Mouse (Mus musculus) kidney, adult 9 months (tissue): ENCODE data around the gene Abhd17c.
A peak's percentile ranks its signal among the peaks of the same experiment; 100 is the strongest.
"Not testable (repeated sequence)": the region's sequence is repeated elsewhere in the genome, so short reads cannot be mapped to it uniquely, and the experiment has no call there.

Experiments
- DNase-seq: peaks from one replicate; pipeline ENCODE4 v3.0.0; 2022

The Abhd17c gene

GRCm38 (mm10) chr7:84152374-84152773 is 681 bp upstream of the Abhd17c start:
- no peak for DNase-seq

DNA sequence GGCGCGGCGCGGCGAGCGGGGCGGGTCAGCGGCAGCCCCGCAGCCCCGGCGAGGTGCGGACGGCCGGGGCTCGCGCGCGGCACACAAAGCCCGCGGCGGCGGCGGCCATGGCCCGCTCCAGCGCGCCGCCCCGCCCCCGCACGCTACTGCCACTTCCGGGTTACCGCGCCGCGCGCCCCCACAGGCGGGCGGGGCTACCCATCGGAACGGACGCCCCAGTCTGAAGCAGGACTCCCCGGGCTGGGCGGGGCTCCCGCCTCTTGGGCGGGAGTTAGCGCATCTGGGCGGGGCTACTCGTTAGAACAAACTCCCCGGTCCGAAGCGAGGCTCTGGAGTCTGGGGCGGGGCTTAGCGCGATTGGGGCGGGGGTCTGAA is 254 bp upstream of the Abhd17c start:
- DNase-seq: peak; percentile 97

DNA sequence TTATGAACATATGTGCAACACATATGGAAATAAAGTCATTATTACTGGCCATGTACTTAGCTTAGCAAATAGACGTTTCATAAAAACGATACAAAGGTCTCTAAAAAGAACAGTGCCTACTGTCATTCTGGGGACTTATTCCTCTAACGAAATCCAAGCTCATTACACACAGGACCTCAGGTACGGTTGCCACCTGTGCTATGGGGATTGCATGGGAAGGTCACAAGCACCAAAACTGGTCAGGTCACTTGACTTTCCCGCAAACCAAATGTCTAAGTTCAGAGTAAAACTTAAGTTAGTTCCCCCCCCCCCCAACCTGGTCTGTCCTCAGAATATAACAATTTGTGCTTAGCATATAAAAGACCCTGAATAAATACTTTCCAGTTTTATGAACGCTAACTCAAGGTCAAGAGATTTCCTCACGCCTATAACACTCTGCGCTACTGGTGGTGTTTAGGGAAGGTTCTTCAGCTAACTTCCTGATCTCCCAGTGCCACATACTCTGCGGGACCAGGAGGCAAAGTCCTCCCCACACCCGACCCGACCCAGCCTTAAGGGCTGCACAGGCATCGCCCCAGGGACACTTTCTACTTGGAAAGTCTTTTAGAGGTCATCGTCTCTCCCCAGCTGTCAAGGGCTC is 1.2 kb downstream of the Abhd17c start:
- DNase-seq: peak; percentile 79

- peak; percentile 38 for DNase-seq
These were observed 1.9 kb downstream of the Abhd17c start for GRCm38 (mm10) chr7:84149821-84150220.

DNA sequence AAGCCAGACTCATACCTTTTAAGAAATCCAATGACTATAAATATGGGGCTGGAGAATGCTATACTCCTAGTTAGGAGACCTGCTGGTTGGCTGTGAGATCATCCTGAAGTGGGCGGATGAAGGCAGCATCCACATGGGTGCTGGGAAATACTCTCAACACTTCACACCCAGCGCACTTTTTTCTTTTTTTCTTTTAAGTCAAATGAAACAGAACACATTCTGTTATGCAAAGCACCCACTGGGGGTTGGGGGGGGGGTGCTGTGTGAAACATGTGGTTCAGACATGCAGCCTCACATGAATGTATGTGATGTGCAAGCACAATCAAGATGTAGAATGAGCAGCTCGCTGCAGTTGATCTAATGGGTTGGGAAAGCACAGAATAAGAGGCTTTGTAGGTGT is 2.8 kb downstream of the Abhd17c start:
- no peak for DNase-seq

DNA sequence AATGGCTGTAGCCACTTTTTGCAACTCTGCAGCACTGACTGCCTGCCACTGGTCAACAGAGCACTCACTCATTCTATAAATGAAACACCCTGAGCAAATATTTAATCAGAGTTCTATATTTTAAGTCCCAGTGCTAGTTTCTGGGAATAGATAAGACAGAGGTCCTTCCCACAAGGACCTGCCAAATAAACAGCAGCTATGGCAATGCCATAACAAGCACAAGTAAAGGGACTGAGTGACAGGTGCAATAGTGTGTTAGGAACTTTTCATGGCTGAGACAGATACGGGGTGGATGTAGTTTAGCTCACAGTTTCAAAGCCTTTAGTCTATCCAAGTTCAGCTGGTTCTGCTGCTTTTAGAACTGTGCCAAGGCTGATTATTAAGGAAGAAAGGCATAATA is 3.9 kb downstream of the Abhd17c start:
- DNase-seq: no peak

DNA sequence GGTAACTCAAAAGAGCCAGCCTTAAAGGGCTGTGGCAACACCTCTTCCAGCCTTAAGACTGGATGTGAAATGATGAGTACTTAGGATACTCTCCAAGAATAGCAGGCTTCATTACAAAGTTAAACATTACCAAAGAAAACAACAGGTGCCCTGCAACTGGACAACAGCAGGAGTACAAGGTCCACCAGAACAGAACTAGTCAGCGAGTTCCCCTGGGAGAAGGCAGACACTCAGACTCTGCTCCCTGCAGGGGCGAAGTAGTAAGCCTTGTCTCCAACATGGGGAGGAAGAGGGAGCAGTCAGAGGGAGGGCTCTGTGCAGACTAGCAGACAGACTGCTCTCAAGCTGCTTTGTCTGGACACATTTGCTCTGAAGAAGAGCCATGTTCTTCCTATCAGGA is 6.1 kb downstream of the Abhd17c start:
- peak; percentile 95 for DNase-seq

DNA sequence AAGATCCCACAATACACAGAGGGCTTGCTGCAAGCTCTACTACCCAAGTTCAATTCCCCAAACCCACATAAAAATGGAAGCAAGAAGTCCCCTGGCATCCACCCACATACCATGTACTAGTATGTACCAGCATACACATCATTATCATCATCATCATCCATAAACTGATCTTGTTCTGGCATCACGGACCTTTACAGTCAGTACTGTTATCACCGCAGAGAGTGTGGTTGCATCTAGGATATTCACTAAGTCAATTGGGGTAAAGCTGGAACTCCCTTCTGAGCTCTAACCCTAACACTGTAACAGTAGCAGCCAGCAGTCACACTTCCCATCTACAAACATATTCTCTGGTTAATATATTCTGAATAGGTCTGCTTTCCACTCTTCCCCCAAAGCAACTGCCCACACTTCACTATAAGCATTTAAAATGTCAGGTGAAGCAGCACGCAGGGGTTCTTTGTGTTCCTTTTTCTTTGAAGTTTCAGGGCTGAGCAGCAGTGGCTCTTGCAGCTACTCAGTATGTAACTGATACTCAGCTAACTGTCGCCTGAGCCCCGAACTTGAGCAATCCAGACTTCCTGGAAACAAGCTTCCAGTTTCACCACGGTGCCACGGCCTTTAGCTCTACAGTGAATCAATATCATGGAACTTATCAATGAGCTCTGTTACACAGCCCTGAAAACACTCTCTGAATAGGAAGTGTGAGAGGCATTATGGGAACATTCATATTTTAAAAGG is 8.8 kb downstream of the Abhd17c start:
- DNase-seq: no peak

DNA sequence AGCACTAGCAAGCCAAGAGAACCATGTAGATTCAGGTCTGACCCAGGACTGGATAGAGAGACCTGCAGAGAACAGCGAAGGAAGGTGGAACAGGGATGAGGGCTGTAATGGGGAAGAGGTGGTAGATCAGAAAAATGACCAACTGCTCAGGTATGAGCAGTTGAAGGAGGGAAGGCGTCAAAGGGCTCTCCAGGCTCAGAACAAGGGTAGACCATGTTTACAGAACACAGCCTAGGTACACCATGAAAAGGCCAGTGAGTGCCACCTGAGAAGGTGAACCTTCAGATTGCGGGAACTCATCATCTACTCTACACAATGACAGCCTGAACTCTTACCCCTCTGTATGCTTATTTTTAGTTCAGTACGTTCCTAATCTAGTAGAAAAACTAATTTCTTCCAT is 9.5 kb downstream of the Abhd17c start:
- no peak for DNase-seq

- no peak for DNase-seq
These were observed 12.1 kb downstream of the Abhd17c start for GRCm38 (mm10) chr7:84139566-84139965.

DNA sequence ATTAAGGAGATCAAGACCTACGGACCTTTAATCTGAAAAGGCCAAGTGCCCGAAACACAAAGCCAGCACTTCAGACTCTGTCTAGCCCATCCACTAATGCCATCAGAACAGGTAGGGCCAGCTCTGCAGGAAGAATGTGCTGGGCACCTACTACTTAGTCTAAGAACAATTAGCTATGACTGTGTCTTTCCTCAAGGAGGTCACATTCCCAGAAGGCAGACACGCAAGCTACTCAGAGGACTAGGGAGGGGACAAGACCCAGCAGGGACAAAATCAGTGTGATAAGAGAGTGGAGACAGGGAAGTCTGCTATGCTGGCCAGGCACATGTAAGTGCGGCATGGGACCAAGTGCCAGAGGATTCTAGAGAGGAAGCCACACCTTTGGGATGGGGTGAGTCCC is 13.0 kb downstream of the Abhd17c start:
- peak; percentile 30 for DNase-seq

DNA sequence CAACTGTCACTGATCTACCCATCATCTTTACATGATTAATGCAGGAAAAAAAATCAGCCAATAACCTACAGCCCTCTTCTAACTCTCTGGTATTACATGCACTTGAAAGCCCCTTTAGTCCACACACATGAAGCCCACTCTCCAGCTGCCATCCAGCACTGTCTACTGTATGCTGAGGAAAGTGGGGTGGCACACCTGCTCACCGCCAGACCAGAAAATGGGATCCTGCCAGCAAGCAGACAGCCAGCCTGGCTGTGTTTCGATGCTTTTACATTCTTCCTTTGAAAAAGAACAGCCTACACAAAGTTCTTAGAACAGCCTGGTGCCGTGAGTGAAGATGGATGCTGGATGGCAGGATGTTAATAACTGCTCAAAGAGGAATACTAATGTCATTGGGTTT is 13.9 kb downstream of the Abhd17c start:
- DNase-seq: no peak

DNA sequence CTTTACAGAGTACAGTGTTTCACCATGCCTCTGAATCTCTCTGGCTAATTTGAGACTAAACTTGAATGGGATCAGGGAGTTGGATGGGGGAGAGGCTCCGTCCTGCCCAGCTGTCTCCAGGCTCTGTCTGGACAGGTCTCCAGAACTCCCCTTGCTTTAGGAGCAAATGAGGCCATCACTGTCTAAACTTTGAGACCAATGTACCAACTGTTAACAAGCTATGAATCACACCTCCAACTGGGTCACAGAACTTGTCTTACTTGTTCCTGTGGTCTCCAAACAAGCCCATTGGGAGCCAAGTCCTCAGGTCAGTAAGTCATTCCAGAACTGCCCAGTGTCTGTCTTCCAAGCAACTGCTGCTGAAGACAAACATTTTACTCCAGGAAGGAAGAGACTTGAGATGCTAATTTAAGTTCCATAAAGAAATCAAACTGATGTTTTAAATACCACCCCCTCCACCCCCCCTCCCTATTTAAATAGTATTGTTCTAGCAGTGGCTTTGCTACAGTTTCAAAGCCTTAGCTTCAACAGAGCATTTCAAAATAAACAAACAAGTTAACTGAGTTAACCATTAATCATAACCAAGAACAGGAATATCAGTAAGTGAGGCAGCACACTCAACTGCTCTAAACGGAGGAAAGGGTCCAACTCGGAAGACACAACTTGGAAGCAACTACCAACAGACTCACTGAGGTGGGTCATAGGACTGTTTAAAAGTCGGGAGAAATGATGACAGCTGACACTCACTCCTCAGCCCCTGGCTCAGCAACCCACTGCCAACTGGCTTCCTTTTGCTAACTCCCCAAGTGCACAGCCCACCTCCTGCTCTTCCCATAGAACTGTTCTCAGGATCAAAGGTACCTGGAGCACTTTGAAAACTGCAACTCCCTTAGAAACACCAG is 15.6 kb downstream of the Abhd17c start:
- peak; percentile 84 for DNase-seq

DNA sequence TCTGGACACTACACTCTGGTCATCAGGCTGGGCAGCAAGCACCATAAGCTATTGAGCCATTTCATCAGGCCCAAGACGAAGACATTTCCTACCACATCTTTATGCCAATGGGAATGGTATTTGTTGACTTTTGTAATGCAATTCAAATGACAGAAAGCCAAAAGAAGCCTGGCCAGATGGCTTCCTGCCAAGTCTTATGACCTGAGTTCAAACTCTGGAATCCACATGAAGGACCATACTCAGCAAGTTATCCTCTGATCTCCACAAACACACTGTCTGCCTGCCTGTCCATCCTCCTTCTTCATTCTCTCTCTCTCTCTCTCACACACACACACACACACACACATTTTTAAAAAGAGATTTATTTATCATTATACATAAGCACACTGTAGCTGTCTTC is 19.0 kb downstream of the Abhd17c start:
- peak; percentile 97 for DNase-seq

GRCm38 (mm10) chr7:84131736-84132135 is 20.0 kb downstream of the Abhd17c start:
- peak; percentile 70 for DNase-seq

DNA sequence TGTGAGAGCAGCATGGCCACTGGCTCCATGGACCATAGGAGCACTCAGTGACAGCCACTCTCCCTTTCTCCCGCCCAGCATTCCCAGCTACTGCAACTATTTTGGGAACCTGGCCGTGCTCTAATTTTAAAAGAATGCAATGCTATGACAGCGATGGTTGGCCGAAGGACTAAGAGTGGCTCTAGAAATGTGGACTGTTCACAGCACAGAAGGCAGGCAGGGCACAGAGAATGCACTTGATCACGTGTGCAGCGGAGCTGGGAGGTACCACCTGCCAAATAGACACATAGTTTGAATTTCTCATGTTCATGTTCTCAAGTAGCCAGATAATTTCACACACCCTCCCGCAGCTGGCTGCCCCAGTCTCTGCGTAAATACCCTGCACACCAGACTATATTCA is 23.0 kb downstream of the Abhd17c start:
- peak; percentile 74 for DNase-seq

GRCm38 (mm10) chr7:84125730-84126129 is 26.0 kb downstream of the Abhd17c start:
- DNase-seq: no peak

DNA sequence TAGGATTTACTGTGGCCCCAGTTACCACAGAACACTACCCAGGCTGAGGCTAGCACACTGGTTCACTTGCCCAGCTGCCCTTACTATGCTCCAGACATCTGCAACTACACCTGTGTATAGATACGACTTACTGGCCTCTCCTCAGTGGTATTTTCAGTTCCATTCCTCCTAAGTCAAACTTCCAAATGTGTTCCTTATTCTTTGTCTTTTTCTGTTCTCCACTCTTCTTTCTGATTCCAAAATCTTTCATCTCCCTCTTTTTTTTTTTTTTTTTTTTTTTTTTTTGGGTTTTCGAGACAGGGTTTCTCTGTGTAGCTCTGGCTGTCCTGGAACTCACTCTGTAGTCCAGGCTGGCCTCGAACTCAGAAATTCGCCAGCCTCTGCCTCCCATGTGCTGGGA is 28.0 kb downstream of the Abhd17c start:
- not testable (repeated sequence) for DNase-seq

DNA sequence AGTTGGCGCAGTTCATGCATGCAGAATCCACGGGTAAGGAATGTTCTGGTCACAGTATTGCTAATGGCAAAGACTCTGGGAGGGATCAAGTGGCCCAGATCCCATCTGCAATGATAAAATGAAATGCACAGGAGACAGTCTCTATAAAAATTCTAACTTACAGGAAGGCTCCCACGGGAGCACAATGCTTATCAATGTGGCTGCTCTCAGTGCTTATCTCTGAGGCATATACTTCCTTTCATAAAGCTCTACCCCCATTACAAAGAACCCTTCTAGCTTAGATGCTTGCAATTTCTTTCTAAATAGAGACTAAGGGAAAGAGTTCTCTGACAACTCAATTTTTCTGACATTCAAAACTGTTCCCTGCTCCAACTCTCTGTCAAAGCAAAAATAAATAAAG is 29.9 kb downstream of the Abhd17c start:
- DNase-seq: no peak

DNA sequence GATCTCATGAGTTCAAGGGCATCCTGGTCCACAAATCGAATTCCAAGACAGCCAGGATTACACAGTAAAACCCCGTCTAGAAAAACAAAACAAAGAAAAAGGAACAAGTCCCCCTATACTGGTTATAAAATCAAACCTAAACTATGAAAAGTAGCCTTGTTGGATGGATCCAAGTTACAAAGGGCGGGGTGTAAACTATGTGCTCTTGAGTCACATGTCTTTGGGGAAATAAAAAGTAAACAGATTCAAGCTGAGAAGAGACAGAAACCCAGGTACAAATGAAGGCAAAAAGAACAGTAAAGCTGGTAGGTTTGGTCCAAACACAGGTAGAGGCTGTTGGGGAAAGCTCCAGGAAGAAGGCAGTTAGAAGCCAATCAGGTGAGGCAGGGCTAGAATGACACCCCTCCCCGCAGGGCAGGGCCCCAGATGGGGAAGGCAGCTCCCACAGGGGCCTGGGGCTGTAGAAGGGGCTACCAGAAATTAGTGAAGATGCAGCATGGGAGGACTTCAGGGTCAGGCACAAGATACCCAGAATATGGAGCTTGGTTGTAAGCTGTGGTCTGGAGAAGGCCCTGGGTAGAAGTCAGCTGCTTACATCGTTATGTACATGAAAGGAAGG is 31.4 kb downstream of the Abhd17c start:
- no peak for DNase-seq

DNA sequence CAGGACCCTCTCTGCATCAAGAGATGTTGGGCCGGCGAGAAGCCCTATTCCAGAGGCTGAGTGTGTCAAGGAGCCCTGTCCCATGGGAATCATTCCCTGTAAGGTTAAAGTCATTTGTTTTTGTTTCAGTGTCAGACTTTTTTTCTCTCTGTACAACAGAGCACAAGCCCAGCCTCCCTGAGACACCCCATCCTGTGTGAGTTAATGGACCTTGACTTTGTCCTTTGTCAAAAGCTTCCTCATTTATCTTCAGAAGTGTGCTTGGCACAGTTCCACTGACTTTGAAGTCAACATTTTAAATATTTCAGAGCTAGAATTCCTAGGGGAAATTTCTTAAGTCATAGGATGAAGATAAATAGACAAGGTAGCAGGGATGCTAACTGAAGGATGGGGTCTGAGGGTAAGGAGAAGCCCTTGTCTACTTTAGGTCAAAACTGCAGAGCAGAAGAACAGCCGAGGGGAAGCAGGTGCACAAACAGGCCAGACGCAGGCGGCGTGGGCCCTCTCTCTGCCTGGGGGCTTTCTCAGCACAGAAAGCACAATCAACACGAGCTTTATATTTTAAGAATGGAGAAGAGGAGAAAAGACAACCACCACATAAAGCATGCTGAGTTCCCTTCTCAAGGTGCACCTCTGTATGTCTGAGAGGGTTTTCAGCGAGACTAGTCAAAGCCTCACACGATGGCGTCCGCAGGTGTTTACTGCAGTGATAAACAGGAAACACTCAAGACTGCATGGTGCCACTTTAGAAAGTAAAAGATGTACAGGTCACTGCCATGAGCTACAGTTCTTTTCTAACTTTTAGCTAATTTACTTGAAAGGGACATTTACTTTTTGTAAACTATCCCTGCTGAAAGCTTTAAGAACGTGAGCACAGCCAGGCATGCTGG is 32.2 kb downstream of the Abhd17c start:
- DNase-seq: peak; percentile 58

DNA sequence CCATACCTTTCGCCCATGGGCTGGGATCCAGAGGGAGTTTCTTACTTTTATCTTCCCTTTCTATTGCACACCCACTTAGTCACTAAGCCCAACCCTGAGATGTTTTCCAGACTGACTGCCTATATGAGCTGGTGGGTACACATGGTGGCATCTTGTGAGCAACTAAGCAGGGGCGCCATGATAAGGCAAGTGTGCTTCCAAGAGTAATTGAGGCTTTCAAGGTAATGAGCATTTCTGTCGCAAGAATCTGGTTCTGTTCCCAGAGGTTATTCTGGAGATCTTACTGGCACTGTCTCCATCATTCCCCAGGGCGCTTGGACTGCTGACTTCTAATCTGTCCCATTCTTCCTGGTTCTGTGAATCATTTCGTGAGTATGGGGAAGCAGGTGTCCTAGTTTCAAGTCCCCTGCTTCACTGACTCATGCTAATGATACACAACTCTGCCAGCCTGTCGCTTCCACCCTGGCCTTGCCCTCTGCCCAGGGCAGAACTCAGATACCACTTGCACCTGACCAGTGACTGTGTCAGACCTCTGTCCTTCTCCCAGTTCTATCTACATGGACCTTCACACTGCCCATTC is 34.1 kb downstream of the Abhd17c start:
- peak; percentile 79 for DNase-seq
